21 mouse cellular contexts compared by ENCODE assay signal in genomic region chr16:91480517-91480916, GRCm38 (mm10). TPM values are rescaled to one million over a fixed set of nuclear protein-coding genes. Genes with fewer than 3 reads are reported as not detected.
DNase-seq lines count a peak whose midpoint lies in the region; ATAC-seq and TF ChIP-seq lines count a peak whose summit lies in the region.
"Had no signal": no experiment of that assay in that cellular context is flagged by ENCODE, and none has a peak within 500 bp of the region (broad histone marks: within the 10 kb centered on the region; RNA-seq: fewer than 3 reads in every experiment).

No protein-coding gene starts in this region.

- H3K36me3 ChIP-seq in liver, postnatal 0 days (replicated peaks; ENCODE audit: insufficient read depth, low read length) = no peaks in the 10 kb centered on the region
- peaks cover 0 to 5% of the 10 kb centered on the region in 2 experiments; a peak in 1 of 4 replicates for H3K36me3 ChIP-seq in MEL (ENCODE audit: control insufficient read depth in 1 of 2, insufficient read depth in 2 of 2, low read length in 2 of 2)
- H3K36me3 ChIP-seq in splenic B cell, adult 2 months (ENCODE audit: control insufficient read depth, insufficient read depth, low read length, poor library complexity, severe bottlenecking) = no peaks in the 10 kb centered on the region
- no peaks in the 10 kb centered on the region for H3K36me3 ChIP-seq in kidney, embryonic 15.5 days
- H3K36me3 ChIP-seq in thymus, adult 2 months (ENCODE audit: control insufficient read depth, insufficient read depth, low read length) = no peaks in the 10 kb centered on the region
- H3K36me3 ChIP-seq: embryonic facial prominence, embryonic 12.5 days; limb, embryonic 13.5 days; neural tube, embryonic 15.5 days had no signal

- H3K4me1 ChIP-seq in liver, postnatal 0 days (ENCODE audit: insufficient read depth) = peaks cover 12% of the 10 kb centered on the region
- peaks cover 0 to 10% of the 10 kb centered on the region in 2 experiments; a peak in 2 of 4 replicates for H3K4me1 ChIP-seq in MEL (ENCODE audit: control insufficient read depth in 1 of 2, insufficient read depth in 2 of 2, low read length in 2 of 2)
- H3K4me1 ChIP-seq in kidney, embryonic 15.5 days = peaks cover 6% of the 10 kb centered on the region; the same call in 1 of the 2 replicates
- H3K4me1 ChIP-seq in thymus, adult 2 months (replicated peaks; ENCODE audit: control insufficient read depth, insufficient read depth, low read length) = no peaks in the 10 kb centered on the region; the same call in none of the 2 replicates
- H3K4me1 ChIP-seq: embryonic facial prominence, embryonic 12.5 days; limb, embryonic 13.5 days had no signal

- no peak for TF ChIP-seq EP300 in liver, postnatal 0 days (IDR thresholded peaks at IDR 0.05; ENCODE audit: low read depth)
- no peak for TF ChIP-seq EP300 in MEL (IDR thresholded peaks at IDR 0.05; ENCODE audit: low read depth in 1 of 2, low read length in 2 of 2)

- no peak overlapping the region for H3K9ac ChIP-seq in liver, postnatal 0 days (replicated peaks)
- H3K9ac ChIP-seq in MEL (ENCODE audit: control insufficient read depth, low read depth, low read length, poor library complexity, severe bottlenecking) = no peak overlapping the region
- no peak overlapping the region for H3K9ac ChIP-seq in kidney, embryonic 15.5 days
- H3K9ac ChIP-seq: embryonic facial prominence, embryonic 12.5 days; limb, embryonic 13.5 days; neural tube, embryonic 15.5 days had no signal

- H3K4me3 ChIP-seq in liver, postnatal 0 days (ENCODE audit: low read depth, low read length) = no peak overlapping the region
- no peak overlapping the region for H3K4me3 ChIP-seq in MEL (ENCODE audit: control insufficient read depth in 1 of 2, insufficient read depth in 1 of 2, low read depth in 2 of 2, low read length in 2 of 2)
- no peak overlapping the region for H3K4me3 ChIP-seq in kidney, embryonic 15.5 days (replicated peaks)
- H3K4me3 ChIP-seq in thymus, adult 2 months (ENCODE audit: control insufficient read depth, insufficient read depth, low read length) = no peak overlapping the region
- H3K4me3 ChIP-seq: embryonic facial prominence, embryonic 12.5 days; erythroblast, embryonic 14.5 days; limb, embryonic 13.5 days; megakaryocyte, embryonic 14.5 days; neural tube, embryonic 15.5 days had no signal

- no peak for ATAC-seq in liver, postnatal 0 days
- ATAC-seq in granulocyte monocyte progenitor cell, adult 5-6 weeks (replicated peaks; ENCODE audit: poor library complexity, severe bottlenecking) = peak; percentile 15
- ATAC-seq in kidney, embryonic 15.5 days (replicated peaks; ENCODE audit: low FRiP score) = no peak
- ATAC-seq: forebrain, embryonic 14.5 days; inflammation-experienced regulatory T-cells, adult 6 months had no signal

- no peak for DNase-seq in liver, postnatal 0 days
- DNase-seq in liver (no peak), MEL (ENCODE audit: low read depth, low spot score) (peak; percentile 37)
- DNase-seq in splenic B cell, adult 2 months (ENCODE audit: low read depth, low spot score) = peak; percentile 82
- no peak for DNase-seq in frontal cortex, postnatal 10 days (ENCODE audit: low spot score in 2 of 2)
- no peak for DNase-seq in thymus, adult 2 months
- DNase-seq: adrenal gland, postnatal 36 days; cerebellum, adult 2 months; gastrocnemius, postnatal 14 days; lung, postnatal 10 days; midbrain, embryonic 14.5 days; retina, postnatal 1 day had no signal

- TF ChIP-seq POLR2A in MEL (IDR thresholded peaks at IDR 0.05; ENCODE audit: control insufficient read depth in 1 of 2, insufficient read depth in 1 of 2, low read depth in 1 of 2, low read length in 2 of 2, poor library complexity in 1 of 2) = no peak
- no peak for TF ChIP-seq POLR2A in thymus, adult 2 months (IDR thresholded peaks at IDR 0.05; ENCODE audit: control insufficient read depth, extremely low read depth, insufficient read depth, low read length, poor library complexity)

- TF ChIP-seq CTCF in liver, postnatal 0 days (IDR thresholded peaks at IDR 0.05; ENCODE audit: low read depth) = peak; percentile 8; the same call in 1 of the 2 replicates
- no peak for TF ChIP-seq CTCF in MEL (IDR thresholded peaks at IDR 0.05 in 2 of 3, conservative IDR thresholded peaks at IDR 0.05 in 1 of 3; ENCODE audit: control insufficient read depth in 1 of 3, insufficient read depth in 1 of 3, low read depth in 2 of 3, low read length in 3 of 3, poor library complexity in 1 of 3, severe bottlenecking in 1 of 3)
- no peak for TF ChIP-seq CTCF in thymus, adult 2 months (IDR thresholded peaks at IDR 0.05; ENCODE audit: borderline replicate concordance, control insufficient read depth, extremely low read depth, insufficient read depth, low read length, poor library complexity)

- H3K27me3 ChIP-seq in liver, postnatal 0 days (ENCODE audit: insufficient read depth, low read length) = no peaks in the 10 kb centered on the region
- no peaks in the 10 kb centered on the region for H3K27me3 ChIP-seq in MEL (ENCODE audit: control insufficient read depth in 1 of 2, insufficient read depth in 2 of 2, low read length in 2 of 2)
- H3K27me3 ChIP-seq in splenic B cell, adult 2 months (ENCODE audit: control insufficient read depth, insufficient read depth, low read length, poor library complexity, severe bottlenecking) = no peaks in the 10 kb centered on the region
- H3K27me3 ChIP-seq in kidney, embryonic 15.5 days = no peaks in the 10 kb centered on the region
- no peaks in the 10 kb centered on the region for H3K27me3 ChIP-seq in thymus, adult 2 months (ENCODE audit: control insufficient read depth, insufficient read depth, low read length)
- H3K27me3 ChIP-seq: embryonic facial prominence, embryonic 12.5 days; limb, embryonic 13.5 days; megakaryocyte, embryonic 14.5 days; neural tube, embryonic 15.5 days had no signal

- H3K79me2 ChIP-seq in MEL (ENCODE audit: control insufficient read depth, insufficient read depth, low read length, poor library complexity) = no peaks in the 10 kb centered on the region; the same call in 1 of the 2 replicates

- TF ChIP-seq RAD21 in MEL (IDR thresholded peaks at IDR 0.05; ENCODE audit: low read depth, low read length) = no peak

- no peak overlapping the region for H3K27ac ChIP-seq in liver, postnatal 0 days (ENCODE audit: low read depth)
- no peak overlapping the region for H3K27ac ChIP-seq in MEL (ENCODE audit: control insufficient read depth, low read depth, low read length)
- H3K27ac ChIP-seq in kidney, embryonic 15.5 days = no peak overlapping the region
- H3K27ac ChIP-seq in thymus, adult 2 months (ENCODE audit: control insufficient read depth, insufficient read depth, low read length) = no peak overlapping the region
- H3K27ac ChIP-seq: embryonic facial prominence, embryonic 12.5 days; limb, embryonic 13.5 days; neural tube, embryonic 15.5 days had no signal

- H3K4me2 ChIP-seq in liver, postnatal 0 days (ENCODE audit: low read depth, low read length) = no peak overlapping the region
- H3K4me2 ChIP-seq in kidney, embryonic 15.5 days = no peak overlapping the region
- H3K4me2 ChIP-seq: embryonic facial prominence, embryonic 12.5 days; limb, embryonic 13.5 days; neural tube, embryonic 15.5 days had no signal

- H3K9me3 ChIP-seq in liver, postnatal 0 days (ENCODE audit: low read length) = no peaks in the 10 kb centered on the region
- H3K9me3 ChIP-seq in MEL (replicated peaks; ENCODE audit: insufficient read depth, low read length) = no peaks in the 10 kb centered on the region
- H3K9me3 ChIP-seq in kidney, embryonic 15.5 days (replicated peaks) = no peaks in the 10 kb centered on the region
- H3K9me3 ChIP-seq: embryonic facial prominence, embryonic 12.5 days; limb, embryonic 13.5 days; megakaryocyte, embryonic 14.5 days; neural tube, embryonic 15.5 days had no signal

TF ChIP-seq in MEL, 35 proteins besides CTCF, POLR2A, EP300 and RAD21:
- TF ChIP-seq USF1 (IDR thresholded peaks at IDR 0.05; ENCODE audit: low read depth, low read length) (no peak), USF2 (IDR thresholded peaks at IDR 0.05; ENCODE audit: borderline replicate concordance in 1 of 2, insufficient read depth in 1 of 2, low read depth in 1 of 2, low read length in 2 of 2) (no peak), CHD2 (IDR thresholded peaks at IDR 0.05; ENCODE audit: low read length) (no peak)

RNA-seq across cellular contexts. Expression of gene Ifnar1, which starts 4.5 kb away (rescaled TPM):
- polyA plus RNA-seq in liver, postnatal 0 days (2015; fragmentation: Nextera tagmentation; extraction: Ambion mirVana) = 16.3 and 16.6 TPM in 2 replicates
- 10.3 and 12.2 TPM in 2 replicates for total RNA-seq in MEL (2012; rRNA removed)
- 10 to 100 TPM in 1 of 2 experiments, not detected in 1; 20.2 TPM for polyA plus RNA-seq in MEL (2012; ENCODE audit: insufficient read depth in 1 of 2, insufficient read length in 2 of 2, low read depth in 1 of 2, low replicate concordance in 2 of 2, missing spikeins in 1 of 2)
- total RNA-seq in granulocyte monocyte progenitor cell, adult 5-6 weeks (2014; fragmentation: Nextera tagmentation) = 32.3 and 42.5 TPM in 2 replicates
- total RNA-seq in granulocyte monocyte progenitor cell, adult 5-6 weeks (2017) = 33.3 and 35.6 TPM in 2 replicates
- 58.5 and 62.2 TPM in 2 replicates for polyA plus RNA-seq in kidney, embryonic 15.5 days (2015; fragmentation: Nextera tagmentation; extraction: Ambion mirVana)
- 47.0 and 49.1 TPM in 2 replicates for polyA plus RNA-seq in thymus, adult 2 months (2012; rRNA removed)

Comparison
In these comparisons a context has a peak if more than half of its experiments do, and no peak if none do; other contexts are left out.
1. DNase-seq: peak in MEL (single experiment) and splenic B cell, adult 2 months (single experiment); none in liver, postnatal 0 days (single experiment), liver (single experiment), frontal cortex, postnatal 10 days (0 of 2) and thymus, adult 2 months (single experiment).